Mouse (Mus musculus): ENCODE data around the gene Frmd8.

GRCm38 (mm10) chr19:5891521-5892258 is 16.6 kb upstream of the Frmd8 start:
- no peak for TF ChIP-seq EP300 (optimal IDR thresholded peaks at IDR 0.05)
- no peak for TF ChIP-seq CTCF (IDR thresholded peaks at IDR 0.05; ENCODE audit: low read depth)
